Mouse (Mus musculus) intestine, embryonic 14.5 days (tissue): ENCODE measurements around the gene Dennd4a. TPM values are rescaled to one million over a fixed set of nuclear protein-coding genes. Genes with fewer than 3 reads are reported as not detected.
A peak's percentile ranks its signal among the peaks of the same experiment; 100 is the strongest.

Experiments used
- ATAC-seq: fragments of 200-750 bp; cut with Nextera tagmentation; replicated peaks from 2 replicates; pipeline ENCODE4 v1.8.0; 2017; ENCODE audit warnings: low read depth, moderate number of reproducible peaks, moderate TSS enrichment, moderate library complexity; ENCODE audit not compliant: low FRiP score, low TSS enrichment
- DNase-seq: peaks from one replicate; pipeline ENCODE4 v3.0.0-alpha.2; 2018; ENCODE audit warnings: low spot score
- H3K27ac ChIP-seq: fragments of 300-500 bp; sonication (generic); 2 replicates; pipeline ENCODE4 v1.5.1; 2014; ENCODE audit warnings: low read depth, mild to moderate bottlenecking, control low read depth
- H3K27me3 ChIP-seq: fragments of 300-500 bp; sonication (generic); replicated peaks from 2 replicates; pipeline ENCODE4 v1.6.1; 2014; ENCODE audit warnings: low read length, control low read depth; ENCODE audit not compliant: control insufficient read depth, insufficient read depth
- H3K36me3 ChIP-seq: fragments of 300-500 bp; sonication (generic); 2 replicates; pipeline ENCODE4 v1.6.1; 2014; ENCODE audit warnings: low read length, control low read depth; ENCODE audit not compliant: control insufficient read depth, insufficient read depth
- H3K4me1 ChIP-seq: fragments of 300-500 bp; sonication (generic); replicated peaks from 2 replicates; pipeline ENCODE4 v1.6.1; 2014; ENCODE audit warnings: low read length, control low read depth, mixed read lengths; ENCODE audit not compliant: control insufficient read depth, insufficient read depth
- H3K4me2 ChIP-seq: fragments of 300-500 bp; sonication (generic); 2 replicates; pipeline ENCODE4 v1.6.1; 2014; ENCODE audit warnings: low read length
- H3K4me3 ChIP-seq: fragments of 300-500 bp; sonication (generic); 2 replicates; pipeline ENCODE4 v1.5.1; 2014; ENCODE audit warnings: low read depth, low read length, control low read depth, mixed read lengths
- H3K9ac ChIP-seq: fragments of 300-500 bp; sonication (generic); 2 replicates; pipeline ENCODE4 v1.6.1; 2014; ENCODE audit warnings: mild to moderate bottlenecking, low read length
- H3K9me3 ChIP-seq: fragments of 300-500 bp; sonication (generic); 2 replicates; pipeline ENCODE4 v1.6.1; 2016; ENCODE audit warnings: low read length, control low read depth; ENCODE audit not compliant: control insufficient read depth
- WGBS: fragments of 180-500 bp; shearing (Covaris S2); extraction: QIAGEN DNeasy Blood & Tissue Kit; methylation state at CpG from one replicate; pipeline ENCODE4 v1.1.7; 2014; 5-methylcytosine and 5-hydroxymethylcytosine counted together
- polyA plus RNA-seq: library from polyadenylated mRNA; unstranded; fragments of >200 nt; fragmentation: Nextera tagmentation; extraction: Ambion mirVana; gene quantifications from 2 replicates; pipeline ENCODE4 v1.2.1, GENCODE M21; 2014

Dennd4a gene
- polyA plus RNA-seq, 1 experiment from 2014 or later: 6.4 TPM

DNA sequence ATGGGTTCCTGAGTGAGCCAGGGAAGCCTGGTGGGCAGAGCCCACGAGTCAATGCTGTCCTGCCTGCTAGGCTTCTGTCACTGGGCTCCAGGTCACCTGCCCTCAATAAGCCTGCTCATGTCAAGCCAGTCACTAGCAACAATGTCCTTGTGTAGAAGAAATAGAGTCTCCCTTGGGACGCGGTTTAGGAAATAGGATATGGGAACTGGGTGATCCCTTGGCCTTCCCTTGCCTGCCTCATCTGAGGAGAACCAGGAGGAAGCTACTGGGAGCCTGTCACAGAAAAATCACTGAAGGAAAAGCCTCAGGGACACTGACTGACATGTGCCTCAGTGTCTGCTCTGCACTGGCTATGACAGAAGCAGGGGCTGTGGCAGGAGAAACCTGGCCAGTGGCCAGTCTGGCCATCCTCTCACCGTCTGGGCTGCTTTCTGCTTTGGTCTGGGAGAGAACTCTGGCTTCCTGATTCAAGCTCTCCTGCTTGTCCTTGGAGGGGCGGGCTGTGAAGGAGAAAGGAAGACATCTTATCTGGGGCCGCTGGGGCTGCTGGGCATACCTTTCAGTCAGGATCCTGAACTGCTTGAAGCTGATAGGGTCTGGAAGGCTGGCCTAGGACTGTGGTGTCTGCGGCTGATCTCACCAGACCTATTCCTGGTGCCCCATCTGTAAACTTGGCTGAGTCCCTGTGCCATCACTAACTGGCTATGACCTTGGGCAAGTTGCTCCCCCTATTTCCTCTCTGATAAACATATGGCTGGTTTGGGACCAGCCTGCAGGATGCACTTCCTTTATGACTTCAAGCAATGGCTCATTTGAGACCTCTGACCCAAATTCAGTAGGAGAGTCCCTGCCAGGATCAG, 120.8 kb downstream of the Dennd4a start:
- Histone ChIP-seq H3K27ac (no peak overlapping the region), H3K9ac (no peak overlapping the region), H3K4me2 (no peak overlapping the region), H3K9me3 (no peaks in the 10 kb centered on the region), H3K27me3 (no peaks in the 10 kb centered on the region), H3K4me1 (peaks cover 4% of the 10 kb centered on the region; the same call in 1 of the 2 replicates), H3K4me3 (no peak overlapping the region), H3K36me3 (no peaks in the 10 kb centered on the region)
- WGBS: 64% methylated on average over 7 of the region's 7 CpGs
- no peak for ATAC-seq
- peak; percentile 48 for DNase-seq

DNA sequence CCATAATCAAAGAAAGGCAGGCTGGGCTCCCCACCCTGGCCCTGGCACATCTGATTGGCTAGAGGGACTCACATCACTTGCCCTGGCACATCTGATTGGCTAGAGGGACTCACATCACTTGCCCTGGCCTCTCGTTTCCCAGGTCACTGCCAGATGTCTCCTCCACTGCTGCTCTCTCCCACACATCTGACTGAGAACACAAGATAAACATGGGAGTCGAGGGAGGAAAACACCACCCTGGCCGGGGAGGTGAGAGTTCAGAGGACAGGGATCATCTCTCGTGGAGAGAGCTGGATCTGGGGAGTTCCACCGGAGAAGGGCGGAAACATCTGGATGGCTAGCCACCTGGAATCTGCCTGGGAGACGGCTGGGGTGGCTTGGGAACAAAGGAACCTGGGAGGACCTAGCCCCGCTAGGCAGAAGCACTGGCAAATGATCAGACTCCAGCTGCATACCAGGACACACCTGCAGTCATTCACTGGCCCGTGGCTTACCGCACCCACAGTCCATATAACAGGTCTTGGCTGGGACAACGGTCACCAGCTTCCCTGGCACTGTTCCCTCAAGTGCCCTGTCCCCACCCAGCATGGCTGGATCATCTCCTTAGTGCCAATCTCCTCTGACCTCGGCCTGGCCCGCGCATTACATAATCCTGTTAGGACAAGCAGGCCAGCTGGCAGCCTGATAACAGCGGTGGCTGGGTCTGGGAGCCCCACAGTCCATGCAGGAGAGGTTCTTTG, 123.0 kb downstream of the Dennd4a start:
- DNase-seq (peak; percentile 50), ATAC-seq (peak; percentile 12; the same call in 1 of the 2 replicates)
- Histone ChIP-seq H3K9me3 (no peaks in the 10 kb centered on the region), H3K4me3 (no peak overlapping the region), H3K4me1 (peaks cover 4% of the 10 kb centered on the region; the same call in 1 of the 2 replicates), H3K9ac (no peak overlapping the region), H3K36me3 (no peaks in the 10 kb centered on the region), H3K4me2 (no peak overlapping the region), H3K27ac (no peak overlapping the region), H3K27me3 (no peaks in the 10 kb centered on the region)
- WGBS: 44% methylated on average over 15 of the region's 15 CpGs

GRCm38 (mm10) chr9:64936508-64936907, 125.4 kb downstream of the Dennd4a start:
- peak; percentile 63 for DNase-seq
- WGBS: 13% methylated on average over 6 of the region's 6 CpGs
- no peaks in the 10 kb centered on the region for H3K9me3 ChIP-seq
- H3K4me1 ChIP-seq: no peaks in the 10 kb centered on the region; the same call in 1 of the 2 replicates
- no peaks in the 10 kb centered on the region for H3K36me3 ChIP-seq
- H3K27me3 ChIP-seq: no peaks in the 10 kb centered on the region
- no peak overlapping the region for H3K4me2 ChIP-seq
- no peak overlapping the region for H3K4me3 ChIP-seq
- no peak overlapping the region for H3K27ac ChIP-seq
- no peak overlapping the region for H3K9ac ChIP-seq
- ATAC-seq: no peak

DNA sequence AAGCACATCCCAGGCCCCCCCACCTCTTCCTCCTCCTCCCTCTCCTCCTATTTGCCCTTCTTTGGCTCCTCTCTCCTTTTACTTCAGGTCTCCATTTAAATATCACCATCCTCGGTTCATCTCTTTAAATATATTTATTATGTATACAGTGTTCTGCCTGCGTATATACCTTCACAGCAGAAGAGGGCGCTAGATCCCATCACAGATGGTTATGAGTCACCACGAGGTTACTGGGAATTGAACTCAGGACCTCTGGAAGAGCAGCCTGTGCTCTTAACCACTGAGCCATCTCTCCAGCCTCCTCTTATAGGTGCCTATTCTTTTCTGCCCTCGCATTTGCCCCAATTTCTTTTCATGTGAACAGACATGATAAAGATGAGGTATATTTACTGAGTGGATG, 126.4 kb downstream of the Dennd4a start:
- Histone ChIP-seq H3K27ac (no peak overlapping the region), H3K4me2 (no peak overlapping the region), H3K27me3 (no peaks in the 10 kb centered on the region), H3K4me1 (no peaks in the 10 kb centered on the region; the same call in 1 of the 2 replicates), H3K9ac (no peak overlapping the region), H3K9me3 (no peaks in the 10 kb centered on the region), H3K4me3 (no peak overlapping the region), H3K36me3 (no peaks in the 10 kb centered on the region)
- WGBS: 56% methylated on average over 5 of the region's 5 CpGs
- DNase-seq (no peak), ATAC-seq (no peak)

DNA sequence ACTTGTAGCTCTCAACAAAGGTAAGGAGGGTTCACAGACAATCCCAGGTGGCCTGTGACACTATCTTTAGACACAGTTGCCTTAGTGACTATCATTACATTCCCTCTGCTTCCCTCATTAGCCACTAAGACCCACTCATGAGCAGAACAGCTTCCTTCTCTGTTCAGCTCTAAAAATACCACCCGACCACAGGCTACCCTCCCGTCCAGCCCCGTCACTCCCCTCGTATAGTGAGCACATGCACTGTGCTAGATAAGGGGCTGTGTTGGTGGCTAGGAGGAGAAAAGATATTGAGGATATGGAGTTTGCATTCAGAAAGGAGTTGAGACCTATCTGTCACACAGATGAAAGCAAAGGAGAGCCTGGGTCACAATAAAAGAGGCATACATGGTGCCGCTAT, 127.4 kb downstream of the Dennd4a start:
- Histone ChIP-seq H3K4me1 (no peaks in the 10 kb centered on the region; the same call in 1 of the 2 replicates), H3K9me3 (no peaks in the 10 kb centered on the region), H3K27ac (no peak overlapping the region), H3K4me2 (no peak overlapping the region), H3K27me3 (no peaks in the 10 kb centered on the region), H3K9ac (no peak overlapping the region), H3K4me3 (no peak overlapping the region), H3K36me3 (no peaks in the 10 kb centered on the region)
- 82% methylated on average over 5 of the region's 5 CpGs for WGBS
- ATAC-seq (no peak), DNase-seq (peak; percentile 44)

- DNase-seq (no peak), ATAC-seq (no peak)
- Histone ChIP-seq H3K4me1 (no peaks in the 10 kb centered on the region; the same call in 1 of the 2 replicates), H3K4me3 (no peak overlapping the region), H3K9ac (no peak overlapping the region), H3K27ac (no peak overlapping the region), H3K36me3 (no peaks in the 10 kb centered on the region), H3K4me2 (no peak overlapping the region), H3K27me3 (no peaks in the 10 kb centered on the region), H3K9me3 (no peaks in the 10 kb centered on the region)
- 45% methylated on average over 4 of the region's 4 CpGs for WGBS
These were observed 128.1 kb downstream of the Dennd4a start for GRCm38 (mm10) chr9:64939281-64939680.

GRCm38 (mm10) chr9:64939790-64940189, 128.7 kb downstream of the Dennd4a start:
- Histone ChIP-seq H3K4me2 (no peak overlapping the region), H3K9ac (no peak overlapping the region), H3K9me3 (no peaks in the 10 kb centered on the region), H3K4me1 (no peaks in the 10 kb centered on the region; the same call in 1 of the 2 replicates), H3K27ac (no peak overlapping the region), H3K4me3 (no peak overlapping the region), H3K27me3 (no peaks in the 10 kb centered on the region), H3K36me3 (no peaks in the 10 kb centered on the region)
- ATAC-seq (no peak), DNase-seq (no peak)
- 80% methylated on average over 2 of the region's 2 CpGs for WGBS

GRCm38 (mm10) chr9:64940731-64941346, 129.7 kb downstream of the Dennd4a start:
- no peaks in the 10 kb centered on the region for H3K36me3 ChIP-seq
- peak overlapping the region; percentile 51; the same call in 1 of the 2 replicates for H3K27ac ChIP-seq

More at GRCm38 (mm10) chr9:64940731-64941346, 129.7 kb downstream of the Dennd4a start:
- Histone ChIP-seq H3K9ac (no peak overlapping the region), H3K9me3 (no peaks in the 10 kb centered on the region), H3K27me3 (no peaks in the 10 kb centered on the region), H3K4me2 (no peak overlapping the region), H3K4me3 (no peak overlapping the region), H3K4me1 (no peaks in the 10 kb centered on the region; the same call in 1 of the 2 replicates)
- DNase-seq: peak; percentile 47
- 52% methylated on average over 11 of the region's 11 CpGs for WGBS
- ATAC-seq: no peak
